Mouse (Mus musculus): ENCODE measurements around the gene Cep89.
A peak's percentile ranks its signal among the peaks of the same experiment; 100 is the strongest.

The Cep89 gene

GRCm38 (mm10) chr7:35396542-35397168, at the start of gene Cep89, which contains the start of gene Faap24:
Cep89 (plus strand) TSS chr7:35397035.
Faap24 (minus strand) TSS chr7:35396836.
- DNase-seq = peak; percentile 98

GRCm38 (mm10) chr7:35347918-35348700, 48.7 kb upstream of the Cep89 start:
- DNase-seq = no peak

- DNase-seq = no peak
These were observed 47.8 kb upstream of the Cep89 start for GRCm38 (mm10) chr7:35349022-35349421.

GRCm38 (mm10) chr7:35349886-35350684, 46.8 kb upstream of the Cep89 start:
- DNase-seq = no peak

GRCm38 (mm10) chr7:35351155-35351554, 45.7 kb upstream of the Cep89 start:
- DNase-seq = no peak

GRCm38 (mm10) chr7:35353306-35353705, 43.5 kb upstream of the Cep89 start:
- DNase-seq = no peak

- DNase-seq = no peak
These were observed 41.4 kb upstream of the Cep89 start for GRCm38 (mm10) chr7:35355303-35355872.

GRCm38 (mm10) chr7:35357621-35358020, 39.2 kb upstream of the Cep89 start:
- DNase-seq = peak; percentile 49

GRCm38 (mm10) chr7:35362253-35362652, 34.6 kb upstream of the Cep89 start:
- DNase-seq = no peak

- DNase-seq = no peak
These were observed 34.0 kb upstream of the Cep89 start for GRCm38 (mm10) chr7:35362868-35363267.

- no peak for DNase-seq
These were observed 31.5 kb upstream of the Cep89 start for GRCm38 (mm10) chr7:35365161-35365910.

GRCm38 (mm10) chr7:35371096-35371495, 25.7 kb upstream of the Cep89 start:
- no peak for DNase-seq

GRCm38 (mm10) chr7:35372483-35373017, 24.3 kb upstream of the Cep89 start:
- DNase-seq = no peak

- DNase-seq = no peak
These were observed 23.5 kb upstream of the Cep89 start for GRCm38 (mm10) chr7:35373146-35373989.

GRCm38 (mm10) chr7:35374265-35374664, 22.6 kb upstream of the Cep89 start:
- DNase-seq = no peak

- DNase-seq = peak; percentile 85
These were observed 20.2 kb upstream of the Cep89 start for GRCm38 (mm10) chr7:35376623-35377022.

GRCm38 (mm10) chr7:35379492-35380119, 17.2 kb upstream of the Cep89 start:
- DNase-seq = no peak

GRCm38 (mm10) chr7:35380351-35380750, 16.5 kb upstream of the Cep89 start:
- no peak for DNase-seq

GRCm38 (mm10) chr7:35381861-35382260, 15.0 kb upstream of the Cep89 start:
- DNase-seq = no peak

GRCm38 (mm10) chr7:35382706-35383353, 14.0 kb upstream of the Cep89 start:
- DNase-seq = no peak
